11 mouse cellular contexts compared by ENCODE assay signal in genomic region chr1:105384141-105384937, GRCm38 (mm10). TPM values are rescaled to one million over a fixed set of nuclear protein-coding genes. Genes with fewer than 3 reads are reported as not detected.
DNase-seq lines count a peak whose midpoint lies in the region; ATAC-seq lines count a peak whose summit lies in the region.
"Had no signal": no experiment of that assay in that cellular context is flagged by ENCODE, and none has a peak within 500 bp of the region (broad histone marks: within the 10 kb centered on the region; RNA-seq: fewer than 3 reads in every experiment).

No protein-coding gene starts in this region.

- 56% methylated on average over 4 of the region's 4 CpGs for WGBS in kidney, embryonic 16.5 days
- 54% methylated on average over 4 of the region's 4 CpGs for WGBS in intestine, embryonic 16.5 days

- H3K9ac ChIP-seq in kidney, embryonic 16.5 days (replicated peaks; ENCODE audit: low read length): no peak overlapping the region
- no peak overlapping the region for H3K9ac ChIP-seq in intestine, embryonic 16.5 days (ENCODE audit: low read depth, low read length)
- H3K9ac ChIP-seq: neural tube, embryonic 15.5 days had no signal

- no peaks in the 10 kb centered on the region for H3K27me3 ChIP-seq in kidney, embryonic 16.5 days (ENCODE audit: insufficient read depth, low read length)
- H3K27me3 ChIP-seq in intestine, embryonic 16.5 days (replicated peaks; ENCODE audit: control insufficient read depth, insufficient read depth, low read length): no peaks in the 10 kb centered on the region
- H3K27me3 ChIP-seq: neural tube, embryonic 15.5 days had no signal

- no peaks in the 10 kb centered on the region for H3K9me3 ChIP-seq in kidney, embryonic 16.5 days (ENCODE audit: low read length)
- H3K9me3 ChIP-seq in intestine, embryonic 16.5 days (ENCODE audit: control insufficient read depth, low read length): no peaks in the 10 kb centered on the region
- H3K9me3 ChIP-seq: hindbrain, embryonic 10.5 days; neural tube, embryonic 15.5 days had no signal

- no peak overlapping the region for H3K4me3 ChIP-seq in kidney, embryonic 16.5 days (ENCODE audit: low read length)
- H3K4me3 ChIP-seq in intestine, embryonic 16.5 days (ENCODE audit: low read length): no peak overlapping the region
- H3K4me3 ChIP-seq: gastrocnemius, adult 2 months; hindbrain, embryonic 10.5 days; neural tube, embryonic 15.5 days had no signal

- ATAC-seq in kidney, embryonic 16.5 days (ENCODE audit: low FRiP score, low TSS enrichment): no peak
- ATAC-seq in intestine, embryonic 16.5 days: peak; percentile 74
- ATAC-seq in CD4-positive, CD25-positive, alpha-beta regulatory T cell, adult 4 months: no peak

- no peak overlapping the region for H3K27ac ChIP-seq in kidney, embryonic 16.5 days (ENCODE audit: low read length)
- H3K27ac ChIP-seq in intestine, embryonic 16.5 days (ENCODE audit: low read length): no peak overlapping the region
- H3K27ac ChIP-seq: gastrocnemius, adult 2 months; hindbrain, embryonic 10.5 days; neural tube, embryonic 15.5 days had no signal

- no peak overlapping the region for H3K4me2 ChIP-seq in kidney, embryonic 16.5 days (replicated peaks; ENCODE audit: low read depth, low read length)
- H3K4me2 ChIP-seq in intestine, embryonic 16.5 days (ENCODE audit: low read depth, low read length): no peak overlapping the region
- H3K4me2 ChIP-seq: neural tube, embryonic 15.5 days had no signal

- H3K4me1 ChIP-seq in kidney, embryonic 16.5 days (ENCODE audit: insufficient read depth, low read length): no peaks in the 10 kb centered on the region
- no peaks in the 10 kb centered on the region for H3K4me1 ChIP-seq in intestine, embryonic 16.5 days (ENCODE audit: control insufficient read depth, insufficient read depth, low read length)
- H3K4me1 ChIP-seq: hindbrain, embryonic 10.5 days; neural tube, embryonic 15.5 days had no signal

- peak; percentile 28 for DNase-seq in kidney, adult 11 months
- peak; percentile 53 for DNase-seq in adipocyte (ENCODE audit: low spot score)
- DNase-seq in lung, postnatal 14 days: peak; percentile 70
- DNase-seq in spleen, postnatal 14 days (ENCODE audit: low spot score in 2 of 2): no peak
- DNase-seq: cerebellum, postnatal 14 days; gastrocnemius, adult 2 months had no signal

- no peaks in the 10 kb centered on the region for H3K36me3 ChIP-seq in kidney, embryonic 16.5 days (ENCODE audit: insufficient read depth, low read length)
- H3K36me3 ChIP-seq in intestine, embryonic 16.5 days (ENCODE audit: control insufficient read depth, insufficient read depth, low read length): no peaks in the 10 kb centered on the region
- H3K36me3 ChIP-seq: hindbrain, embryonic 10.5 days; neural tube, embryonic 15.5 days had no signal

RNA-seq across cellular contexts. Expression of gene Rnf152, which starts 27.8 kb away (rescaled TPM):
- 0.91 and 1.1 TPM in 2 replicates for polyA plus RNA-seq in kidney, embryonic 16.5 days (2015; fragmentation: Nextera tagmentation; extraction: Ambion mirVana)
- polyA plus RNA-seq in intestine, embryonic 16.5 days (2015; fragmentation: Nextera tagmentation; extraction: Ambion mirVana): 1.7 and 1.9 TPM in 2 replicates
- under 1 TPM; 0.09 to 0.35 TPM for polyA plus RNA-seq in CD4-positive, CD25-positive, alpha-beta regulatory T cell, adult 4 months (2017; shearing (Covaris generic))

Comparison
In these comparisons a context has a peak if more than half of its experiments do, and no peak if none do; other contexts are left out.
1. DNase-seq: peak in kidney, adult 11 months (single experiment), adipocyte (single experiment) and lung, postnatal 14 days (single experiment); none in spleen, postnatal 14 days (0 of 2).